Mouse (Mus musculus): ENCODE results near the gene Kcnk1. TPM values are rescaled to one million over a fixed set of nuclear protein-coding genes. Genes with fewer than 3 reads are reported as not detected.

Gene Kcnk1
- polyA plus RNA-seq, 1 experiment: not detected

GRCm38 (mm10) chr8:125997550-125997949 is 2.6 kb downstream of the Kcnk1 start:
- no peaks in the 10 kb centered on the region for H3K36me3 ChIP-seq (ENCODE audit: control insufficient read depth, insufficient read depth)
- H3K4me3 ChIP-seq (ENCODE audit: insufficient read depth, poor library complexity, severe bottlenecking): no peak overlapping the region
- H3K79me3 ChIP-seq (ENCODE audit: low read depth): no peaks in the 10 kb centered on the region
- TF ChIP-seq CEBPB (IDR thresholded peaks at IDR 0.05; ENCODE audit: low read depth) (no peak), MAX (IDR thresholded peaks at IDR 0.05) (no peak), FOSL1 (IDR thresholded peaks at IDR 0.05; ENCODE audit: insufficient read depth, low read length, poor library complexity, severe bottlenecking) (no peak), CTCF (IDR thresholded peaks at IDR 0.05; ENCODE audit: control insufficient read depth, insufficient read depth, insufficient read length) (no peak), USF1 (IDR thresholded peaks at IDR 0.05; ENCODE audit: low read depth) (no peak), MYOD1 (IDR thresholded peaks at IDR 0.05; ENCODE audit: control insufficient read depth, insufficient read length, low read depth) (no peak), MYOG (IDR thresholded peaks at IDR 0.05; ENCODE audit: control insufficient read depth, extremely low read depth, insufficient read length) (no peak)
- no peak overlapping the region for H3ac ChIP-seq (ENCODE audit: control insufficient read depth, insufficient read length, low read depth)
- H3K27me3 ChIP-seq (ENCODE audit: control insufficient read depth, insufficient read depth, insufficient read length): peaks cover 37% of the 10 kb centered on the region
- no peaks in the 10 kb centered on the region for H3K79me2 ChIP-seq (ENCODE audit: control insufficient read depth, insufficient read depth)

GRCm38 (mm10) chr8:125999842-126000395 is 4.9 kb downstream of the Kcnk1 start:
- Histone ChIP-seq H3K36me3 (ENCODE audit: control insufficient read depth, insufficient read depth) (no peaks in the 10 kb centered on the region), H3K79me3 (ENCODE audit: low read depth) (no peaks in the 10 kb centered on the region), H3K4me3 (ENCODE audit: insufficient read depth, poor library complexity, severe bottlenecking) (no peak overlapping the region), H3ac (ENCODE audit: control insufficient read depth, insufficient read length, low read depth) (no peak overlapping the region), H3K27me3 (ENCODE audit: control insufficient read depth, insufficient read depth, insufficient read length) (peaks cover 30% of the 10 kb centered on the region), H3K79me2 (ENCODE audit: control insufficient read depth, insufficient read depth) (no peaks in the 10 kb centered on the region)
- no peak for TF ChIP-seq MAX (IDR thresholded peaks at IDR 0.05)
- no peak for TF ChIP-seq CTCF (IDR thresholded peaks at IDR 0.05; ENCODE audit: control insufficient read depth, insufficient read depth, insufficient read length)
- no peak for TF ChIP-seq FOSL1 (IDR thresholded peaks at IDR 0.05; ENCODE audit: insufficient read depth, low read length, poor library complexity, severe bottlenecking)
- no peak for TF ChIP-seq USF1 (IDR thresholded peaks at IDR 0.05; ENCODE audit: low read depth)

- Histone ChIP-seq H3K36me3 (ENCODE audit: control insufficient read depth, insufficient read depth) (no peaks in the 10 kb centered on the region), H3K4me3 (ENCODE audit: insufficient read depth, poor library complexity, severe bottlenecking) (no peak overlapping the region), H3K79me3 (ENCODE audit: low read depth) (no peaks in the 10 kb centered on the region), H3K27me3 (ENCODE audit: control insufficient read depth, insufficient read depth, insufficient read length) (peaks cover 13% of the 10 kb centered on the region), H3ac (ENCODE audit: control insufficient read depth, insufficient read length, low read depth) (no peak overlapping the region), H3K79me2 (ENCODE audit: control insufficient read depth, insufficient read depth) (no peaks in the 10 kb centered on the region)
- no peak for TF ChIP-seq USF1 (IDR thresholded peaks at IDR 0.05; ENCODE audit: low read depth)
- no peak for TF ChIP-seq MAX (IDR thresholded peaks at IDR 0.05)
- no peak for TF ChIP-seq MYOD1 (IDR thresholded peaks at IDR 0.05; ENCODE audit: control insufficient read depth, insufficient read length, low read depth)
- TF ChIP-seq MYOG (IDR thresholded peaks at IDR 0.05; ENCODE audit: control insufficient read depth, extremely low read depth, insufficient read length): no peak
- TF ChIP-seq FOSL1 (IDR thresholded peaks at IDR 0.05; ENCODE audit: insufficient read depth, low read length, poor library complexity, severe bottlenecking): no peak
- TF ChIP-seq CTCF (IDR thresholded peaks at IDR 0.05; ENCODE audit: control insufficient read depth, insufficient read depth, insufficient read length): no peak
- no peak for TF ChIP-seq CEBPB (IDR thresholded peaks at IDR 0.05; ENCODE audit: low read depth)
Observed at GRCm38 (mm10) chr8:126003546-126003945, 8.6 kb downstream of the Kcnk1 start.

- no peak overlapping the region for H3ac ChIP-seq (ENCODE audit: control insufficient read depth, insufficient read length, low read depth)
- H3K4me3 ChIP-seq (ENCODE audit: insufficient read depth, poor library complexity, severe bottlenecking): no peak overlapping the region
- H3K36me3 ChIP-seq (ENCODE audit: control insufficient read depth, insufficient read depth): no peaks in the 10 kb centered on the region
- peaks cover 7% of the 10 kb centered on the region for H3K27me3 ChIP-seq (ENCODE audit: control insufficient read depth, insufficient read depth, insufficient read length)
- TF ChIP-seq MYOG (IDR thresholded peaks at IDR 0.05; ENCODE audit: control insufficient read depth, extremely low read depth, insufficient read length) (no peak), MYOD1 (IDR thresholded peaks at IDR 0.05; ENCODE audit: control insufficient read depth, insufficient read length, low read depth) (no peak), MAX (IDR thresholded peaks at IDR 0.05) (no peak), FOSL1 (IDR thresholded peaks at IDR 0.05; ENCODE audit: insufficient read depth, low read length, poor library complexity, severe bottlenecking) (no peak), CTCF (IDR thresholded peaks at IDR 0.05; ENCODE audit: control insufficient read depth, insufficient read depth, insufficient read length) (no peak), CEBPB (IDR thresholded peaks at IDR 0.05; ENCODE audit: low read depth) (no peak), USF1 (IDR thresholded peaks at IDR 0.05; ENCODE audit: low read depth) (no peak)
- H3K79me2 ChIP-seq (ENCODE audit: control insufficient read depth, insufficient read depth): no peaks in the 10 kb centered on the region
- H3K79me3 ChIP-seq (ENCODE audit: low read depth): no peaks in the 10 kb centered on the region
Observed at GRCm38 (mm10) chr8:126004953-126005352, 10.0 kb downstream of the Kcnk1 start.

GRCm38 (mm10) chr8:126006310-126006990 is 11.5 kb downstream of the Kcnk1 start:
- H3K79me3 ChIP-seq (ENCODE audit: low read depth): no peaks in the 10 kb centered on the region
- H3K36me3 ChIP-seq (ENCODE audit: control insufficient read depth, insufficient read depth): no peaks in the 10 kb centered on the region
- no peaks in the 10 kb centered on the region for H3K79me2 ChIP-seq (ENCODE audit: control insufficient read depth, insufficient read depth)
- TF ChIP-seq USF1 (IDR thresholded peaks at IDR 0.05; ENCODE audit: low read depth) (no peak), CEBPB (IDR thresholded peaks at IDR 0.05; ENCODE audit: low read depth) (no peak), MAX (IDR thresholded peaks at IDR 0.05) (no peak), MYOG (IDR thresholded peaks at IDR 0.05; ENCODE audit: control insufficient read depth, extremely low read depth, insufficient read length) (no peak), MYOD1 (IDR thresholded peaks at IDR 0.05; ENCODE audit: control insufficient read depth, insufficient read length, low read depth) (no peak), FOSL1 (IDR thresholded peaks at IDR 0.05; ENCODE audit: insufficient read depth, low read length, poor library complexity, severe bottlenecking) (no peak), CTCF (IDR thresholded peaks at IDR 0.05; ENCODE audit: control insufficient read depth, insufficient read depth, insufficient read length) (no peak)
- H3K27me3 ChIP-seq (ENCODE audit: control insufficient read depth, insufficient read depth, insufficient read length): peaks cover 7% of the 10 kb centered on the region
- no peak overlapping the region for H3K4me3 ChIP-seq (ENCODE audit: insufficient read depth, poor library complexity, severe bottlenecking)
- no peak overlapping the region for H3ac ChIP-seq (ENCODE audit: control insufficient read depth, insufficient read length, low read depth)

All from C2C12 (cell line).